Mouse (Mus musculus) layer of hippocampus, adult 2 months (tissue): ENCODE data around the gene Camsap1. TPM values are rescaled to one million over a fixed set of nuclear protein-coding genes. Genes with fewer than 3 reads are reported as not detected.

Experiments
- DNase-seq, 2 experiments: peaks; one replicate each; pipeline ENCODE4 v3.0.0; 2022; ENCODE audit warnings: low spot score in 2 of 2
- H3K27ac ChIP-seq: fragments of 200-600 bp; 2 replicates; pipeline ENCODE4 v1.8.1; 2022
- H3K4me3 ChIP-seq: fragments of 200-600 bp; 2 replicates; pipeline ENCODE4 v1.8.1; 2022; ENCODE audit warnings: mild to moderate bottlenecking
- CTCF ChIP-seq: fragments of 200-600 bp; conservative IDR thresholded peaks from 2 replicates; pipeline ENCODE4 v1.8.1; 2022; ENCODE audit warnings: antibody characterized with exemption, mild to moderate bottlenecking, moderate library complexity
- total RNA-seq, 2 experiments: library from RNA; stranded (reverse); gene quantifications; 2 replicates each; pipeline ENCODE4 v1.2.3; 2021

Camsap1 gene
- total RNA-seq, 2 experiments from 2014 or later: 142 to 148 TPM

- Histone ChIP-seq H3K4me3 (no peak overlapping the region), H3K27ac (no peak overlapping the region)
- DNase-seq: no peak
- no peak for TF ChIP-seq CTCF
Measured at GRCm38 (mm10) chr2:26002001-26002400, 18.9 kb upstream of the Camsap1 start.

- no peak overlapping the region for H3K27ac ChIP-seq
Measured at GRCm38 (mm10) chr2:26001136-26001535, 18.1 kb upstream of the Camsap1 start.

GRCm38 (mm10) chr2:25997716-25998115, 14.6 kb upstream of the Camsap1 start:
- no peak for DNase-seq
- no peak overlapping the region for H3K27ac ChIP-seq
- no peak overlapping the region for H3K4me3 ChIP-seq
- no peak for TF ChIP-seq CTCF

More at GRCm38 (mm10) chr2:26001136-26001535, 18.1 kb upstream of the Camsap1 start:
- DNase-seq: no peak
- TF ChIP-seq CTCF: no peak
- H3K4me3 ChIP-seq: no peak overlapping the region

GRCm38 (mm10) chr2:25994791-25995190, 11.7 kb upstream of the Camsap1 start:
- H3K4me3 ChIP-seq: no peak overlapping the region
- TF ChIP-seq CTCF: no peak
- no peak for DNase-seq
- no peak overlapping the region for H3K27ac ChIP-seq

- H3K4me3 ChIP-seq: no peak overlapping the region
- DNase-seq: no peak
- no peak overlapping the region for H3K27ac ChIP-seq
- no peak for TF ChIP-seq CTCF
Measured at GRCm38 (mm10) chr2:25992285-25992684, 9.2 kb upstream of the Camsap1 start.

GRCm38 (mm10) chr2:25989651-25990050, 6.6 kb upstream of the Camsap1 start:
- H3K4me3 ChIP-seq: no peak overlapping the region
- no peak overlapping the region for H3K27ac ChIP-seq
- no peak for TF ChIP-seq CTCF
- no peak for DNase-seq

- TF ChIP-seq CTCF: no peak
- DNase-seq: no peak
- Histone ChIP-seq H3K4me3 (no peak overlapping the region), H3K27ac (no peak overlapping the region)
Measured at GRCm38 (mm10) chr2:25987817-25988216, 4.7 kb upstream of the Camsap1 start.

GRCm38 (mm10) chr2:25986601-25987000, 3.5 kb upstream of the Camsap1 start:
- no peak overlapping the region for H3K4me3 ChIP-seq
- no peak for TF ChIP-seq CTCF
- no peak for DNase-seq
- H3K27ac ChIP-seq: no peak overlapping the region

- H3K4me3 ChIP-seq: peak overlapping the region; percentile 76
- peak in 1 of 2 experiments; percentile 19 for DNase-seq
Measured at GRCm38 (mm10) chr2:25982426-25983091, 523 bp downstream of the Camsap1 start.

GRCm38 (mm10) chr2:25982052-25982425, 1.0 kb downstream of the Camsap1 start:
- peak overlapping the region; percentile 91 for H3K27ac ChIP-seq
- DNase-seq: no peak
- TF ChIP-seq CTCF: no peak

More at GRCm38 (mm10) chr2:25982426-25983091, 523 bp downstream of the Camsap1 start:
- TF ChIP-seq CTCF: no peak
- peak overlapping the region; percentile 91 for H3K27ac ChIP-seq

GRCm38 (mm10) chr2:25978997-25979396, 4.1 kb downstream of the Camsap1 start:
- Histone ChIP-seq H3K4me3 (no peak overlapping the region), H3K27ac (peak overlapping the region; percentile 8; the same call in 1 of the 2 replicates)
- TF ChIP-seq CTCF: no peak
- DNase-seq: no peak

More at GRCm38 (mm10) chr2:25982052-25982425, 1.0 kb downstream of the Camsap1 start:
- H3K4me3 ChIP-seq: peak overlapping the region; percentile 76

GRCm38 (mm10) chr2:25977587-25978239, 5.4 kb downstream of the Camsap1 start:
- Histone ChIP-seq H3K27ac (no peak overlapping the region), H3K4me3 (no peak overlapping the region)
- no peak for TF ChIP-seq CTCF
- no peak for DNase-seq

- no peak for TF ChIP-seq CTCF
- H3K4me3 ChIP-seq: no peak overlapping the region
- no peak overlapping the region for H3K27ac ChIP-seq
- DNase-seq: no peak
Measured at GRCm38 (mm10) chr2:25975141-25975770, 7.8 kb downstream of the Camsap1 start.
